Comparison of ENCODE assay signal across 1 mouse cellular context in genomic region chr4:46506801-46507610, GRCm38 (mm10).
TF ChIP-seq lines count a peak whose summit lies in the region.

No protein-coding gene starts in this region.

TF ChIP-seq in CH12.LX, 34 proteins besides CTCF, POLR2A, EP300 and RAD21 (continued from another document):
- TF ChIP-seq JUND (conservative IDR thresholded peaks at IDR 0.05; ENCODE audit: low read depth, low read length): no peak
TF ChIP-seq in CH12.LX: peak in this region for 5.
